Mouse (Mus musculus) CH12.LX (cell line): ENCODE measurements at regions not wholly inside any gene's neighbourhood (a gene's known extent, or its start where the extent isn't known, plus 50 kb on each side); places are given as distances from the start of the nearest gene placed in this dataset.

Experiments
- DNase-seq: peaks from one replicate; pipeline ENCODE4 v3.0.0-alpha.2; 2013; ENCODE audit errors: extremely low read depth
- H3K27ac ChIP-seq: 2 replicates; pipeline ENCODE4 v1.5.1; 2012; ENCODE audit warnings: low read depth, mild to moderate bottlenecking, control low read depth, moderate library complexity; ENCODE audit not compliant: insufficient read depth
- H3K27me3 ChIP-seq: replicated peaks from 2 replicates; pipeline ENCODE3; 2012; ENCODE audit warnings: inconsistent platforms
- H3K36me3 ChIP-seq, 2 experiments: replicated peaks in 1 of 2; 2 replicates each; pipeline versions ENCODE3 to v1.6.1; 2012; ENCODE audit warnings: inconsistent platforms in 1 of 2, low read length in 1 of 2, mild to moderate bottlenecking in 1 of 2, mixed read lengths in 1 of 2, moderate library complexity in 1 of 2; ENCODE audit not compliant: control insufficient read depth in 1 of 2, insufficient read depth in 1 of 2
- H3K4me1 ChIP-seq, 2 experiments: 2 replicates each; pipeline ENCODE4 v1.6.1; 2012; ENCODE audit warnings: inconsistent platforms in 1 of 2, moderate library complexity in 1 of 2; ENCODE audit not compliant: insufficient read depth in 2 of 2, control insufficient read depth in 1 of 2
- H3K4me2 ChIP-seq: 2 replicates; pipeline ENCODE4 v1.6.1; 2012; ENCODE audit warnings: low read depth, mild to moderate bottlenecking, control low read depth; ENCODE audit not compliant: poor library complexity, insufficient read depth, severe bottlenecking
- H3K4me3 ChIP-seq, 3 experiments: fragments of 150-350 bp in 1 of 3; sonication (generic) in 1 of 3; replicated peaks in 1 of 3; 2 replicates each; pipeline versions ENCODE3 to v1.5.1; 2011 to 2012; ENCODE audit warnings: low read depth in 2 of 3, low read length in 2 of 3, mild to moderate bottlenecking in 2 of 3, moderate library complexity in 2 of 3, control low read depth in 1 of 3, improper control_type of control experiment in 1 of 3, inconsistent platforms in 1 of 3, mixed read lengths in 1 of 3; ENCODE audit not compliant: poor library complexity in 1 of 3
- H3K79me2 ChIP-seq: replicated peaks from 2 replicates; pipeline ENCODE4 v1.6.1; 2012; ENCODE audit warnings: mild to moderate bottlenecking, moderate library complexity; ENCODE audit not compliant: control insufficient read depth, poor library complexity, insufficient read depth, severe bottlenecking; ENCODE audit errors: extremely low read depth
- H3K9ac ChIP-seq: 2 replicates; pipeline ENCODE4 v1.6.1; 2012; ENCODE audit warnings: low read depth, mild to moderate bottlenecking, control low read depth, moderate library complexity; ENCODE audit not compliant: insufficient read depth
- H3K9me3 ChIP-seq: replicated peaks from 2 replicates; pipeline ENCODE3; 2012; ENCODE audit warnings: low read length, inconsistent platforms, mixed read lengths
- BHLHE40 ChIP-seq: IDR thresholded peaks from 2 replicates; pipeline ENCODE4 v1.6.1; 2011; ENCODE audit warnings: mild to moderate bottlenecking, low read depth, low read length, improper control_type of control experiment
- CHD2 ChIP-seq: IDR thresholded peaks from 2 replicates; pipeline ENCODE4 v1.6.1; 2011; ENCODE audit warnings: low read length, improper control_type of control experiment
- CTCF ChIP-seq, 2 experiments: IDR thresholded peaks in 1 of 2; conservative IDR thresholded peaks in 1 of 2; 2 replicates each; pipeline ENCODE4 v1.5.1; 2011 to 2012; ENCODE audit warnings: low read depth in 2 of 2, low read length in 2 of 2, improper control_type of control experiment in 1 of 2, inconsistent platforms in 1 of 2, mild to moderate bottlenecking in 1 of 2, moderate library complexity in 1 of 2
- E2F4 ChIP-seq: IDR thresholded peaks from 2 replicates; pipeline ENCODE4 v1.6.1; 2011; ENCODE audit warnings: low read depth, low read length, improper control_type of control experiment; ENCODE audit not compliant: insufficient replicate concordance
- ELF1 ChIP-seq: IDR thresholded peaks from 2 replicates; pipeline ENCODE4 v1.6.1; 2014; ENCODE audit warnings: low read depth, mild to moderate bottlenecking, inconsistent platforms, low read length, improper control_type of control experiment
- EP300 ChIP-seq: IDR thresholded peaks from 2 replicates; pipeline ENCODE4 v1.6.1; 2011; ENCODE audit warnings: low read length, improper control_type of control experiment
- ETS1 ChIP-seq: conservative IDR thresholded peaks from 2 replicates; pipeline ENCODE4 v1.6.1; 2012; ENCODE audit warnings: low read depth, mild to moderate bottlenecking, inconsistent platforms, low read length, improper control_type of control experiment, moderate library complexity
- GABPA ChIP-seq: IDR thresholded peaks from 2 replicates; pipeline ENCODE4 v1.6.1; 2012; ENCODE audit warnings: low read depth, low read length, improper control_type of control experiment, inconsistent platforms; ENCODE audit not compliant: insufficient replicate concordance
- JUN ChIP-seq: IDR thresholded peaks from 2 replicates; pipeline ENCODE4 v1.6.1; 2011; ENCODE audit warnings: low read depth, mild to moderate bottlenecking, low read length, improper control_type of control experiment, moderate library complexity; ENCODE audit not compliant: insufficient read depth
- JUND ChIP-seq: conservative IDR thresholded peaks from 2 replicates; pipeline ENCODE4 v1.6.1; 2011; ENCODE audit warnings: low read depth, low read length, improper control_type of control experiment
- KAT2A ChIP-seq: IDR thresholded peaks from 2 replicates; pipeline ENCODE4 v1.6.1; 2012; ENCODE audit warnings: low read length, improper control_type of control experiment, inconsistent platforms; ENCODE audit not compliant: insufficient replicate concordance
- MAFK ChIP-seq: IDR thresholded peaks from 2 replicates; pipeline ENCODE4 v1.6.1; 2011; ENCODE audit warnings: low read length, improper control_type of control experiment; ENCODE audit not compliant: insufficient replicate concordance
- MAX ChIP-seq: IDR thresholded peaks from 2 replicates; pipeline ENCODE4 v1.6.1; 2011; ENCODE audit warnings: low read length, improper control_type of control experiment
- MAZ ChIP-seq: IDR thresholded peaks from 2 replicates; pipeline ENCODE4 v1.6.1; 2012; ENCODE audit warnings: low read depth, mild to moderate bottlenecking, inconsistent platforms, low read length, improper control_type of control experiment, moderate library complexity
- MXI1 ChIP-seq: IDR thresholded peaks from 2 replicates; pipeline ENCODE4 v1.6.1; 2011; ENCODE audit warnings: mild to moderate bottlenecking, low read depth, low read length, improper control_type of control experiment
- PAX5 ChIP-seq: IDR thresholded peaks from 2 replicates; pipeline ENCODE4 v1.6.1; 2012; ENCODE audit warnings: low read length, inconsistent platforms, mixed read lengths
- POLR2AphosphoS2 ChIP-seq: IDR thresholded peaks from 2 replicates; pipeline ENCODE4 v1.6.1; 2011; ENCODE audit warnings: low read depth, low read length, improper control_type of control experiment
- RAD21 ChIP-seq: IDR thresholded peaks from 2 replicates; pipeline ENCODE4 v1.6.1; 2011; ENCODE audit warnings: low read depth, mild to moderate bottlenecking, low read length, improper control_type of control experiment, moderate library complexity
- RCOR1 ChIP-seq: conservative IDR thresholded peaks from 2 replicates; pipeline ENCODE4 v1.6.1; 2012; ENCODE audit warnings: low read depth, mild to moderate bottlenecking, inconsistent platforms, low read length, improper control_type of control experiment
- SIN3A ChIP-seq: IDR thresholded peaks from 2 replicates; pipeline ENCODE4 v1.6.1; 2012; ENCODE audit warnings: low read length, improper control_type of control experiment, inconsistent platforms
- SMC3 ChIP-seq: IDR thresholded peaks from 2 replicates; pipeline ENCODE4 v1.6.1; 2011; ENCODE audit warnings: low read depth, low read length, improper control_type of control experiment
- TCF12 ChIP-seq: IDR thresholded peaks from 2 replicates; pipeline ENCODE4 v1.6.1; 2014; ENCODE audit warnings: low read depth, mild to moderate bottlenecking, inconsistent platforms, low read length, improper control_type of control experiment
- UBTF ChIP-seq: IDR thresholded peaks from 2 replicates; pipeline ENCODE4 v1.6.1; 2012; ENCODE audit warnings: low read depth, mild to moderate bottlenecking, inconsistent platforms, low read length, improper control_type of control experiment, moderate library complexity
- USF1 ChIP-seq: IDR thresholded peaks from 2 replicates; pipeline ENCODE4 v1.6.1; 2014; ENCODE audit warnings: low read depth, mild to moderate bottlenecking, inconsistent platforms, low read length, improper control_type of control experiment
- ZC3H11A ChIP-seq: IDR thresholded peaks from 2 replicates; pipeline ENCODE4 v1.6.1; 2012; ENCODE audit warnings: low read depth, mild to moderate bottlenecking, inconsistent platforms, low read length, improper control_type of control experiment
- ZKSCAN1 ChIP-seq: IDR thresholded peaks from 2 replicates; pipeline ENCODE4 v1.6.1; 2012; ENCODE audit warnings: low read depth, inconsistent platforms, low read length, improper control_type of control experiment, borderline replicate concordance
- dilution Hi-C: fragments of 300-500 bp; cut with MboI; formaldehyde crosslinking; loops from 2 replicates; pipeline ENCODE4 v1.14.3; 2020; ENCODE audit warnings: low sequenced_read_pairs; ENCODE audit not compliant: extremely low pct_unique_long_range_greater_than_20kb, extremely low pct_ligation_motif_present
- in situ Hi-C: fragments of 300-500 bp; cut with MboI; formaldehyde crosslinking; loops from 3 replicates; pipeline ENCODE4 v1.14.3; 2019; ENCODE audit warnings: low sequenced_read_pairs, low pct_ligation_motif_present, low pct_unique_long_range_greater_than_20kb, mixed read lengths

DNA sequence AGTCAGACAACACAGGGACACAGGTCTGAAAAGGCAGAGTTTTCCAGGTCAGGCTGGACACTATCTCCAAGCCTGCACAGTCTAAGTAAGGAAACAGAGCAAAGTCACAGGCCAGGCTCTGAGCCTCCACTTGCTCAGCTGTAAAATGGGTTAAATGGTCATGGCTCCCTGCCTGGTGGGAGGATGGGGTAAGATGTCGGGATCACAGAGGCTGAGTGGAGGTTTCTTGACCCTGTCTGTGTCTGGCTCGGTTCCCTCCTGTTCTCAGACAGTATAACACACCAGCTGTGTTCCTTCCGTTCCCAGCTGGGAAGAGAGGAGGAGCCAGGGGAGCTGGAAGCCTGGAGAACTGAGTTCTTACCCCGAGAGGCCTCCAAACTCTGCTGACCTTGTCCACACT, 56.8 kb upstream of the Neurl1b start:
- H3K36me3 ChIP-seq: no peaks in the 10 kb centered on the region
- in situ Hi-C loops: no loop called here
- 0 out of 4 replicates have a peak, but pooled peaks cover 0 to 2% of the 10 kb centered on the region in 2 experiments for H3K4me1 ChIP-seq
- no peaks in the 10 kb centered on the region for H3K79me2 ChIP-seq
- peaks cover 88% of the 10 kb centered on the region for H3K27me3 ChIP-seq
- TF ChIP-seq USF1 (no peak), POLR2AphosphoS2 (no peak), SMC3 (no peak), ZKSCAN1 (no peak), E2F4 (no peak), JUN (no peak), EP300 (no peak), KAT2A (no peak), ELF1 (no peak), PAX5 (no peak), TCF12 (no peak), JUND (no peak), RCOR1 (no peak), RAD21 (no peak), MAZ (no peak), SIN3A (no peak), UBTF (no peak), MXI1 (no peak), MAFK (no peak)
- no peak overlapping the region for H3K4me2 ChIP-seq
- dilution Hi-C loops: no loop called here
- no peak overlapping the region for H3K27ac ChIP-seq
- no peak for DNase-seq
- no peak overlapping the region for H3K9ac ChIP-seq
- no peak overlapping the region for H3K4me3 ChIP-seq
- H3K9me3 ChIP-seq: peaks cover 2% of the 10 kb centered on the region

DNA sequence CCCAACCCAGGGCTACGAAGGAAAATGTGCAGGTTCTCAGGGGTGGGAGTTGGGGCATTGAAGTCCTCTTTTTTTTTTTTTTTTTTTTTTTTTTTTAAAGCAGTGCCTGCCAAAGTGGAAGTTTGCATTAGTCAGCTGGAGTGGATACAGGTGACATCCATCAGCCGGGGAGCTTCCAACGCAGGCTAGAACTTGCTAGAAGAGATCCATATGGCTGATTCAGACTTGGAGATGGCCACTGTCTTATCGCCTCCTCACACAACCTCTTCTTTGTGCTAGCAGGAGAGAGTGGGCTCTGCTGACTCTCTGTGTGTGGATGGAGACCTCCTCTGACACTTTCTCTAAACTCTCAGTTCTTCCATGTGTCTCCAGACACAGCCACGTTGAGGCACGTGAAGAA, 53.9 kb upstream of the Neurl1b start:
- Histone ChIP-seq H3K9ac (no peak overlapping the region), H3K4me1 (no peaks in the 10 kb centered on the region), H3K79me2 (no peaks in the 10 kb centered on the region), H3K4me2 (no peak overlapping the region), H3K27me3 (peaks cover 83% of the 10 kb centered on the region), H3K36me3 (no peaks in the 10 kb centered on the region), H3K9me3 (peaks cover 2% of the 10 kb centered on the region), H3K27ac (no peak overlapping the region), H3K4me3 (no peak overlapping the region)
- TF ChIP-seq TCF12 (no peak), CTCF (conservative IDR thresholded peaks at IDR 0.05 in 1 of 2, IDR thresholded peaks at IDR 0.05 in 1 of 2; ENCODE audit: low read depth in 2 of 2, low read length in 2 of 2) (no peak), RCOR1 (no peak), ETS1 (no peak), UBTF (no peak), GABPA (no peak), KAT2A (no peak), JUND (no peak), USF1 (no peak), ZKSCAN1 (no peak), CHD2 (no peak), ZC3H11A (no peak), EP300 (no peak), MAX (no peak), ELF1 (no peak), BHLHE40 (no peak)
- in situ Hi-C loops (no loop called here), dilution Hi-C loops (no loop called here)
- no peak for DNase-seq
